Mouse (Mus musculus) kidney, adult 8-10 months (tissue): ENCODE data around the gene Cacna1a.
"Not testable (repeated sequence)": the region's sequence is repeated elsewhere in the genome, so short reads cannot be mapped to it uniquely, and the experiment has no call there.

ENCODE experiments used
- DNase-seq, 2 experiments: peaks; one replicate each; pipeline ENCODE4 v3.0.0; 2022

The Cacna1a gene

GRCm38 (mm10) chr8:84599401-84599800 is 211.2 kb downstream of the Cacna1a start:
- no peak for DNase-seq

GRCm38 (mm10) chr8:84600311-84600907 is 212.2 kb downstream of the Cacna1a start:
- no peak for DNase-seq

GRCm38 (mm10) chr8:84601221-84601751 is 213.0 kb downstream of the Cacna1a start:
- no peak for DNase-seq

- DNase-seq = peak in 1 of 2 experiments; percentile 27
These were observed 226.4 kb downstream of the Cacna1a start for GRCm38 (mm10) chr8:84614512-84615223.

GRCm38 (mm10) chr8:84615666-84616485 is 227.6 kb downstream of the Cacna1a start:
- no peak for DNase-seq

- no peak for DNase-seq
These were observed 228.8 kb downstream of the Cacna1a start for GRCm38 (mm10) chr8:84617005-84617404.

- DNase-seq = no peak
These were observed 232.9 kb downstream of the Cacna1a start for GRCm38 (mm10) chr8:84621102-84621625.

- not testable (repeated sequence) for DNase-seq
These were observed 235.2 kb downstream of the Cacna1a start for GRCm38 (mm10) chr8:84623425-84623824.

GRCm38 (mm10) chr8:84629586-84629985 is 241.3 kb downstream of the Cacna1a start:
- DNase-seq = no peak

GRCm38 (mm10) chr8:84630145-84630544 is 241.9 kb downstream of the Cacna1a start:
- DNase-seq = no peak

GRCm38 (mm10) chr8:84631813-84632212 is 243.6 kb downstream of the Cacna1a start:
- no peak for DNase-seq

- DNase-seq = no peak
These were observed 245.8 kb downstream of the Cacna1a start for GRCm38 (mm10) chr8:84633841-84634584.

- no peak for DNase-seq
These were observed 246.6 kb downstream of the Cacna1a start for GRCm38 (mm10) chr8:84634849-84635304.

GRCm38 (mm10) chr8:84635397-84636050 is 247.3 kb downstream of the Cacna1a start:
- no peak for DNase-seq

GRCm38 (mm10) chr8:84636051-84636691 is 247.9 kb downstream of the Cacna1a start:
- DNase-seq = peak in 1 of 2 experiments; percentile 56

GRCm38 (mm10) chr8:84637946-84638554 is 249.8 kb downstream of the Cacna1a start:
- peak in 1 of 2 experiments; percentile 21 for DNase-seq

GRCm38 (mm10) chr8:84638555-84639161 is 250.4 kb downstream of the Cacna1a start:
- DNase-seq = peak in 1 of 2 experiments; percentile 33

- DNase-seq = peak; percentile 93
These were observed 251.1 kb downstream of the Cacna1a start for GRCm38 (mm10) chr8:84639162-84640009.

- no peak for DNase-seq
These were observed 251.9 kb downstream of the Cacna1a start for GRCm38 (mm10) chr8:84640010-84640588.
